Mouse (Mus musculus): Measurements from ENCODE around the gene Gm9195.

Gm9195 gene

GRCm38 (mm10) chr14:72442936-72443335 is 48.7 kb downstream of the Gm9195 start:
- CTCF ChIA-PET, result no interaction called here

- CTCF ChIA-PET, result no interaction called here
Observed at GRCm38 (mm10) chr14:72440929-72441328, 50.7 kb downstream of the Gm9195 start.

- CTCF ChIA-PET, result no interaction called here
Observed at GRCm38 (mm10) chr14:72440436-72440835, 51.2 kb downstream of the Gm9195 start.

- CTCF ChIA-PET, result no interaction called here
Observed at GRCm38 (mm10) chr14:72438976-72439375, 52.7 kb downstream of the Gm9195 start.

- CTCF ChIA-PET, result no interaction called here
Observed at GRCm38 (mm10) chr14:72389696-72390095, 101.9 kb downstream of the Gm9195 start.

- CTCF ChIA-PET, result no interaction called here
Observed at GRCm38 (mm10) chr14:72389288-72389687, 102.3 kb downstream of the Gm9195 start.

- CTCF ChIA-PET, result interaction anchor here (0.6 to 0.7 kb wide), 2 partner anchors 513 to 1481 kb away, joined by 3 to 5 read pairs; no protein-coding TSS in a partner anchor
Observed at GRCm38 (mm10) chr14:72377224-72377623, 114.4 kb downstream of the Gm9195 start.
